Mouse (Mus musculus): ENCODE data around the gene Pgbd5. TPM values are rescaled to one million over a fixed set of nuclear protein-coding genes. Genes with fewer than 3 reads are reported as not detected.
"Not testable (repeated sequence)": the region's sequence is repeated elsewhere in the genome, so short reads cannot be mapped to it uniquely, and the experiment has no call there.

Gene Pgbd5
- total RNA-seq, 2 experiments from 2014 or later: 0.57 to 0.73 TPM

- intact Hi-C loops (cut with DNase I; ENCODE audit: low total_unique reads): no loop called here
- DNase-seq: peak; percentile 16
These were observed 5.9 kb downstream of the Pgbd5 start for GRCm38 (mm10) chr8:124433451-124434125.

GRCm38 (mm10) chr8:124430881-124431280 is 8.6 kb downstream of the Pgbd5 start:
- intact Hi-C loops (cut with DNase I; ENCODE audit: low total_unique reads): no loop called here
- DNase-seq: no peak

GRCm38 (mm10) chr8:124429417-124429816 is 10.0 kb downstream of the Pgbd5 start:
- DNase-seq: no peak
- intact Hi-C loops (cut with DNase I; ENCODE audit: low total_unique reads): no loop called here

- intact Hi-C loops (cut with DNase I; ENCODE audit: low total_unique reads); DNase-seq: not testable (repeated sequence)
These were observed 10.7 kb downstream of the Pgbd5 start for GRCm38 (mm10) chr8:124428721-124429120.

- intact Hi-C loops (cut with DNase I; ENCODE audit: low total_unique reads): no loop called here
- DNase-seq: peak; percentile 10
These were observed 18.0 kb downstream of the Pgbd5 start for GRCm38 (mm10) chr8:124421413-124421812.

GRCm38 (mm10) chr8:124418927-124419326 is 20.5 kb downstream of the Pgbd5 start:
- intact Hi-C loops (cut with DNase I; ENCODE audit: low total_unique reads): no loop called here
- no peak for DNase-seq

- intact Hi-C loops (cut with DNase I; ENCODE audit: low total_unique reads): no loop called here
- DNase-seq: no peak
These were observed 21.3 kb downstream of the Pgbd5 start for GRCm38 (mm10) chr8:124418185-124418584.

GRCm38 (mm10) chr8:124416646-124417045 is 22.8 kb downstream of the Pgbd5 start:
- DNase-seq: no peak
- intact Hi-C loops (cut with DNase I; ENCODE audit: low total_unique reads): no loop called here

GRCm38 (mm10) chr8:124415789-124416188 is 23.7 kb downstream of the Pgbd5 start:
- DNase-seq: no peak

GRCm38 (mm10) chr8:124415002-124415401 is 24.5 kb downstream of the Pgbd5 start:
- DNase-seq: no peak

More at GRCm38 (mm10) chr8:124415789-124416188, 23.7 kb downstream of the Pgbd5 start:
- intact Hi-C loops (cut with DNase I; ENCODE audit: low total_unique reads): no loop called here

GRCm38 (mm10) chr8:124413244-124413965 is 26.1 kb downstream of the Pgbd5 start:
- intact Hi-C loops (cut with DNase I; ENCODE audit: low total_unique reads): no loop called here
- no peak for DNase-seq

More at GRCm38 (mm10) chr8:124415002-124415401, 24.5 kb downstream of the Pgbd5 start:
- intact Hi-C loops (cut with DNase I; ENCODE audit: low total_unique reads): no loop called here

GRCm38 (mm10) chr8:124412496-124413243 is 26.8 kb downstream of the Pgbd5 start:
- no peak for DNase-seq
- intact Hi-C loops (cut with DNase I; ENCODE audit: low total_unique reads): no loop called here

GRCm38 (mm10) chr8:124404471-124405260 is 34.8 kb downstream of the Pgbd5 start:
- no peak for DNase-seq
- intact Hi-C loops (cut with DNase I; ENCODE audit: low total_unique reads): loop anchor here (10.0 kb wide), 1 partner anchor 100 kb away; no protein-coding TSS in a partner anchor

GRCm38 (mm10) chr8:124403876-124404275 is 35.6 kb downstream of the Pgbd5 start:
- intact Hi-C loops (cut with DNase I; ENCODE audit: low total_unique reads): loop anchor here (10.0 kb wide), 1 partner anchor 101 kb away; no protein-coding TSS in a partner anchor

GRCm38 (mm10) chr8:124399403-124399861 is 40.0 kb downstream of the Pgbd5 start:
- DNase-seq: no peak
- intact Hi-C loops (cut with DNase I; ENCODE audit: low total_unique reads): loop anchor here (5.0 kb wide), 1 partner anchor 173 kb away; no protein-coding TSS in a partner anchor

More at GRCm38 (mm10) chr8:124403876-124404275, 35.6 kb downstream of the Pgbd5 start:
- DNase-seq: peak; percentile 7

GRCm38 (mm10) chr8:124398843-124399402 is 40.5 kb downstream of the Pgbd5 start:
- intact Hi-C loops (cut with DNase I; ENCODE audit: low total_unique reads): loop anchor here (5.0 kb wide), 1 partner anchor 173 kb away; no protein-coding TSS in a partner anchor
- peak; percentile 31 for DNase-seq

- intact Hi-C loops (cut with DNase I; ENCODE audit: low total_unique reads): loop anchor here (5.0 kb wide), 1 partner anchor 175 kb away; no protein-coding TSS in a partner anchor
These were observed 42.0 kb downstream of the Pgbd5 start for GRCm38 (mm10) chr8:124397321-124398065.

GRCm38 (mm10) chr8:124396531-124396930 is 42.9 kb downstream of the Pgbd5 start:
- no peak for DNase-seq
- intact Hi-C loops (cut with DNase I; ENCODE audit: low total_unique reads): loop anchor here (5.0 kb wide), 1 partner anchor 176 kb away; no protein-coding TSS in a partner anchor

More at GRCm38 (mm10) chr8:124397321-124398065, 42.0 kb downstream of the Pgbd5 start:
- DNase-seq: no peak

All from gastrocnemius, postnatal 14 days (tissue).